Mouse (Mus musculus): ENCODE results near the gene Atf2. TPM values are rescaled to one million over a fixed set of nuclear protein-coding genes. Genes with fewer than 3 reads are reported as not detected.
A peak's percentile ranks its signal among the peaks of the same experiment; 100 is the strongest.

Atf2 gene
- polyA plus RNA-seq, 1 experiment from 2014 or later, result 22.8 TPM

DNA sequence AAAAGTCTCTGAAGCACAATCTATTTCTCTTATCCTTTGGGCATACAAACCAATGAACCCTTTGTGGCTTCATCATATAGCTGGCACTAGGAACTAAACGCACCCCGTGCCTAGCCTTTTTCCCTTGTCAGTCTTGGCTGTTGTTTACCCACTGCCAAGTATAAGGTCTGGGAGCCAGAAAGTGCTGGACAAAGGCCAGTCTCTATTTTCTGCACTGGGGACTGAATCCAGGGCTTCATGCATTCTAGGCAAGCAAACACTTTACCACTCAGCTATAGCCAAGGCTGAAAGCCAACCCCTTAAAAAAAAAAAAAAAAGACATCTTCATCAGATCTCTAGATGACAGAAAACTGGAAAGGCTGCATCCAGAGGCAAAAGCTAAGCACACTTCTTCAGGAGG, 102.1 kb downstream of the Atf2 start:
- H3K9me3 ChIP-seq (replicated peaks; ENCODE audit: control insufficient read depth, low read length), result no peaks in the 10 kb centered on the region
- ATAC-seq (ENCODE audit: low read depth), result no peak
- H3K4me3 ChIP-seq (ENCODE audit: low read depth, low read length), result no peak overlapping the region
- no peak overlapping the region for H3K9ac ChIP-seq (ENCODE audit: low read depth, low read length)
- H3K27ac ChIP-seq (ENCODE audit: low read length), result no peak overlapping the region
- WGBS (ENCODE audit: insufficient replicate concordance), result 73% methylated on average over 2 of the region's 2 CpGs
- peaks cover 3% of the 10 kb centered on the region for H3K27me3 ChIP-seq (ENCODE audit: control insufficient read depth, insufficient read depth, low read depth, low read length)
- no peaks in the 10 kb centered on the region for H3K36me3 ChIP-seq (ENCODE audit: control insufficient read depth, insufficient read depth)
- H3K4me2 ChIP-seq (ENCODE audit: low read depth, low read length), result no peak overlapping the region
- no peaks in the 10 kb centered on the region for H3K4me1 ChIP-seq (ENCODE audit: control insufficient read depth, low read depth, low read length)

DNA sequence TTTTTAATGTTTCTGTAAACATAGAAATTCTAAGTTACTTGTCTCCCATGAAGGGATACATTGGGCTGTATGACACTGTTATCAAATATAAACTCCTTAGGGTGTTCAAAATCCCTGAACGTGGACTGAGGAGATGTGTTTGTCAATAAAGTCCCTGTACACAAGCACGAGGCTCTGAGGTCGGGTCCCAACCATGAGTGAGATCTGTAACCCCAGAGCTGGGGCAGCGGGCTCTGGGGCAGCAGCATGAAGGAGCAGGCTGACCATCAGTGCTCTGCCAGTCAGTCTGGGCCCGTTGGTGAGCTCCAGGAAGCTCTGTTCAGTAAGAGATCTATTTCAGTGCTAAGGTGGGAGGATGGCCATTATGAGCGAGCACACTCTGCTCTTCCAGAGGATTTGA, 104.0 kb downstream of the Atf2 start:
- Histone ChIP-seq H3K36me3 (ENCODE audit: control insufficient read depth, insufficient read depth) (no peaks in the 10 kb centered on the region), H3K27ac (ENCODE audit: low read length) (no peak overlapping the region), H3K27me3 (ENCODE audit: control insufficient read depth, insufficient read depth, low read depth, low read length) (peaks cover 3% of the 10 kb centered on the region), H3K4me2 (ENCODE audit: low read depth, low read length) (no peak overlapping the region), H3K4me3 (ENCODE audit: low read depth, low read length) (no peak overlapping the region), H3K9me3 (replicated peaks; ENCODE audit: control insufficient read depth, low read length) (no peaks in the 10 kb centered on the region), H3K9ac (ENCODE audit: low read depth, low read length) (no peak overlapping the region), H3K4me1 (ENCODE audit: control insufficient read depth, low read depth, low read length) (no peaks in the 10 kb centered on the region)
- ATAC-seq (ENCODE audit: low read depth), result no peak
- WGBS (ENCODE audit: insufficient replicate concordance), result 37% methylated on average over 6 of the region's 6 CpGs

DNA sequence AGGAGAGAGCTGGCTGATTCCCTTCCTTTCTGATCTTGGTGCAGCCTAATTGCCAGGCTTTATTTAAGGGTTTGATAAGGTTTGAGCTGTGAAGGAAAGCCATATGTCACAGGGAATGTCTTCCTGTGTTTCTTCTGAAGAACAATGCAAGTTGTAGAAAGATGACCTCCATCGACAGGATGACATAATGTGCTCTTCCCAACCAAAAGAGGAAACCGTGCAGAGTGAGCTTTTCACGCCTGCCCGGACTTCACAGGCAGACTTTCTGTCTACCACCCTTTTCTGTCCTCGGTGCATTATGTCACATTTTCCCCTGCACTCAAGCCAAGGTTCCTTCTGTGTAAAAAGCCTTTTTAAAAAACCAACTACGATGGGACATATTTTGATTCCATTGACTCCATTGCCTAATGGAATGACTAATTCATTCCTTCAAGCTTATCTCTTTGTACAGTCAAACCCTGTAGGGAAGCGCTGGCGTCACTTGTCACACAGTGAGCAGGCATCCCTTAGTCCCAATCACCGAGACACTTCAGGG, 110.0 kb downstream of the Atf2 start:
- Histone ChIP-seq H3K4me1 (ENCODE audit: control insufficient read depth, low read depth, low read length) (no peaks in the 10 kb centered on the region), H3K9me3 (replicated peaks; ENCODE audit: control insufficient read depth, low read length) (no peaks in the 10 kb centered on the region), H3K36me3 (ENCODE audit: control insufficient read depth, insufficient read depth) (no peaks in the 10 kb centered on the region), H3K27me3 (ENCODE audit: control insufficient read depth, insufficient read depth, low read depth, low read length) (peaks cover 13% of the 10 kb centered on the region), H3K4me2 (ENCODE audit: low read depth, low read length) (no peak overlapping the region), H3K4me3 (ENCODE audit: low read depth, low read length) (no peak overlapping the region), H3K27ac (ENCODE audit: low read length) (no peak overlapping the region), H3K9ac (ENCODE audit: low read depth, low read length) (no peak overlapping the region)
- no peak for ATAC-seq (ENCODE audit: low read depth)
- WGBS (ENCODE audit: insufficient replicate concordance), result 14% methylated on average over 9 of the region's 9 CpGs

DNA sequence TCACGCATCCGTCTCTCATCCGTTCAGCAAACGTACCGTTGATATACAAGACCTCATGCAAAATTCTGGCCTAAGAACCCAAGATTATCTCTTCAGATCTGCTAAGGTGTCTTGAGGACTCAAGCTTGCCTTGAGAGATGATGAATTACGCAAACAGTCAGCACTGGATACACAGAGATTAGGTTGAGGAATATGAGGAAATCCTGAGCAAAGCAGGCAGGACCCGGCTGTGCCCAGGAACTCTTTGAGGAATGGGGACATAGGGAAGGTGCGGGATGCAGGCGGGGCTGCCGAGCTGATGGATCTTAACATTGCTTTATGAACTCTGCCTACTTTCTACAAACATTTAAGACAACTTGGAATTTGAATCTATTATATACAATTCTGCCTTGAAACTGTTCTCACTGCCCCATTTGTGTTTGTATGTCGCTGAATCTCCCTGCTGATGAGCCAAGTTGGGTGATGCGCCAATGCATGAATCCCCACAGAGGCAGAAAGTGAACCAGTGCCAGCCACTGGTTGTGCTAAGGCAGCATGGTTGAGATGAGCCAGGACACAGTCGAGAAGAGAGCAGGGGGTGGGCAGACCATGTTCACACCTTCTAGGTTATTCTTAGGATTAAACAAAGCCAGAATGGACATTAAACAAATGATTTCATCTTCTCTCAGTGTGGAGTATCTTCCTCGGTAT, 112.0 kb downstream of the Atf2 start:
- ATAC-seq (ENCODE audit: low read depth), result no peak
- no peaks in the 10 kb centered on the region for H3K9me3 ChIP-seq (replicated peaks; ENCODE audit: control insufficient read depth, low read length)
- no peaks in the 10 kb centered on the region for H3K36me3 ChIP-seq (ENCODE audit: control insufficient read depth, insufficient read depth)
- no peak overlapping the region for H3K4me2 ChIP-seq (ENCODE audit: low read depth, low read length)
- no peak overlapping the region for H3K9ac ChIP-seq (ENCODE audit: low read depth, low read length)
- H3K27me3 ChIP-seq (ENCODE audit: control insufficient read depth, insufficient read depth, low read depth, low read length), result peaks cover 28% of the 10 kb centered on the region
- H3K4me1 ChIP-seq (ENCODE audit: control insufficient read depth, low read depth, low read length), result peaks cover under 1% of the 10 kb centered on the region
- H3K27ac ChIP-seq (ENCODE audit: low read length), result no peak overlapping the region
- H3K4me3 ChIP-seq (ENCODE audit: low read depth, low read length), result no peak overlapping the region
- WGBS (ENCODE audit: insufficient replicate concordance), result 72% methylated on average over 14 of the region's 14 CpGs

DNA sequence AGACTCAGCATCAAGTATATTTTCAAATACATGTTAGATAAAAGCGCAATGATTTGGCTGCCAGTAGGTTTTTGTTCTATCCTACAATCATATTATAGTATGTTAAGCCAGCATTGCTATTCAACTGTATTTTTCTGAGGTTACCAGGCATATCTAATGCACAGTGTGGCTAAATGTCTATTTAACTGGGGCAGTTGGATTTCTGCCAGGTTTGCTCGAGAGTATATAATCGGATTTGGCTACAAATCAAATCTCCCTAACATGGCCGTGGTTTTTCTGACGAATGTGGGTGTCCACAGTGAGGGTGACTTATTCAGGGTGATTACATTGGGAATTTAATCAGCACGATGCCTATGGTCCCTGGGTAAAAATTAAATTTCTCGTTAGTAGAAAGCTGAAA, 112.6 kb downstream of the Atf2 start:
- Histone ChIP-seq H3K9me3 (replicated peaks; ENCODE audit: control insufficient read depth, low read length) (no peaks in the 10 kb centered on the region), H3K27ac (ENCODE audit: low read length) (no peak overlapping the region), H3K4me1 (ENCODE audit: control insufficient read depth, low read depth, low read length) (peaks cover 3% of the 10 kb centered on the region), H3K9ac (ENCODE audit: low read depth, low read length) (no peak overlapping the region), H3K4me2 (ENCODE audit: low read depth, low read length) (no peak overlapping the region), H3K36me3 (ENCODE audit: control insufficient read depth, insufficient read depth) (no peaks in the 10 kb centered on the region), H3K4me3 (ENCODE audit: low read depth, low read length) (no peak overlapping the region), H3K27me3 (ENCODE audit: control insufficient read depth, insufficient read depth, low read depth, low read length) (peaks cover 35% of the 10 kb centered on the region)
- WGBS (ENCODE audit: insufficient replicate concordance), result 59% methylated on average over 7 of the region's 7 CpGs
- ATAC-seq (ENCODE audit: low read depth), result no peak

DNA sequence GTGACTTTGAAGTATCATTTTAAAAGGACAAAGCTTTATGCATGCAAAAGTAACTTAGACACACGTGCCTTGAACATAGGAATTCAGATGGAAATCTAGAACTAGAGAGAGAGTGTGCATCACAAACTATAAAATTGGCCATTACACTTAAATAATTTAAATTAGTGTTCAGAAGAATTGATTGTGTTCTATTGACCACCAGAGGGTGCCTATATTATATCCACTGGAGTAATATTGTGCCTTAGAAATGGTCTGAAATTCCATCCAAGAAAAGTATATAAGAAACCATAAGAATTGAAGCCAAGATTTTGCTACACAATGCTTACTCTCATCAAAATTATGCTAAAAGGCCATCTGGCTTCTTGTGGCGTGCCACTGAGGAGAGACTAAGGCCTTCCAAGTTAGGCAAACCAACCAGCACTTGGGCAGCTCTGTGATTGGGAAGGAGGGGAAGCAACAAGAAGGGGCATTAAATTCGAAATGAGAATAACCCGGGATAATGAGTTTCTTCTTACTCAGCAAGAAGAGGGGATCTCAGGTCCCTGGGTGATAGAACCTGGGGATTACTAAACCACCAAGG, 113.3 kb downstream of the Atf2 start:
- peaks cover 3% of the 10 kb centered on the region for H3K4me1 ChIP-seq (ENCODE audit: control insufficient read depth, low read depth, low read length)
- H3K9me3 ChIP-seq (replicated peaks; ENCODE audit: control insufficient read depth, low read length), result no peaks in the 10 kb centered on the region
- 52% methylated on average over 4 of the region's 4 CpGs for WGBS (ENCODE audit: insufficient replicate concordance)
- no peak overlapping the region for H3K4me3 ChIP-seq (ENCODE audit: low read depth, low read length)
- ATAC-seq (ENCODE audit: low read depth), result no peak
- H3K4me2 ChIP-seq (ENCODE audit: low read depth, low read length), result no peak overlapping the region
- no peaks in the 10 kb centered on the region for H3K36me3 ChIP-seq (ENCODE audit: control insufficient read depth, insufficient read depth)
- H3K9ac ChIP-seq (ENCODE audit: low read depth, low read length), result no peak overlapping the region
- no peak overlapping the region for H3K27ac ChIP-seq (ENCODE audit: low read length)
- H3K27me3 ChIP-seq (ENCODE audit: control insufficient read depth, insufficient read depth, low read depth, low read length), result peaks cover 41% of the 10 kb centered on the region

DNA sequence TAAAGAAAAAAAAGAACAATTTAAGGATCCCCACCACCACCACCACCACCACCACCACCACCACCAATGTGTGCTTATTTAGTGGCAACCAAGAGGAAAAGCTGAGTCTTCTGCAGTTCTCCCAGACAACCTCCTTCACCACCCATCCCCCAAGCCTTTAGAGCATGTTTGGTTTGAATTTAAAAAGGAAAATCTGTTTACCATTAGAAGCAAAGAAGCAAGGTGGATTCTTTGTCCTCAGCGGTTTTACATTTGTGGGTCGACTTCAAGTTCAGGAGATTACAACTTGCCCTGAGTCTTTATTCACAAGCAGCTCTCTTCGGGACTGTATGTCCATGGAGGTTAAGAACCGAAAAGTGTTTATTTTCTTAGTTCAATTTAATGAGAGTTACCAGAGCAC, 115.5 kb downstream of the Atf2 start:
- H3K27me3 ChIP-seq (ENCODE audit: control insufficient read depth, insufficient read depth, low read depth, low read length), result peaks cover 52% of the 10 kb centered on the region

DNA sequence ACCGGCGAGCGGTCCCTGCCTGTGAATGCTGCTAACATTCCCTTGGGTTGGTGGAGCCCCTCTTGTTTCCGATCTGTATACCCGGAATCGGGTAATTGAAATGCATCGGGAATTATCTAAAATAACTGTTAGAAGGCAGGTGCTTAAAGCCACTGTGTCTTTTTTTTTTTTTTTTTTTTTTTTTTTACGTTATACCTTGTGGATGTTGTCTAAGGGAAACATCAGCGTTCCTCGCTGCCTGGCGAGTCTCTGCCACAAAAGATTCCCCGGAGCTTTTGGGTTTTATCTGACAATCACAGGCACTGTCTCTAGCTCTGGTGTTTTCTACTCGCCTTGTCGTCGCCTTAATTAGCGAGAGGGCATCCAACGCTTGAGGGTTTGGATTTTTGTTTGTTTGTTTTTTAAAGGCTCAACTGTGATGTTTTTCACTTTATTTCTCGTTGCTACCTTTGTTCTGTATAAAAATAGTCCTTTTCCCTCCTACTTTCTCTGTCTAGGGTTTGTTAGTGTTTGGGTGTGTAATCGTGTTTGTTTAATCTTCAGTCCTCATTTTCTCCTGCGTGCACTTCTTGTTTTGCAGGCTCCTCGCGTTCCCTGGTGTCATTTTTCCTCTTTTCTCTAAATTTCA, 116.6 kb downstream of the Atf2 start:
- no peak overlapping the region for H3K27ac ChIP-seq (ENCODE audit: low read length)
- no peaks in the 10 kb centered on the region for H3K36me3 ChIP-seq (ENCODE audit: control insufficient read depth, insufficient read depth)
- H3K4me1 ChIP-seq (ENCODE audit: control insufficient read depth, low read depth, low read length), result peaks cover 3% of the 10 kb centered on the region
- H3K27me3 ChIP-seq (ENCODE audit: control insufficient read depth, insufficient read depth, low read depth, low read length), result peaks cover 52% of the 10 kb centered on the region
- WGBS (ENCODE audit: insufficient replicate concordance), result under 1% methylated on average over 22 of the region's 22 CpGs
- H3K4me2 ChIP-seq (ENCODE audit: low read depth, low read length), result peak overlapping the region; percentile 87
- no peaks in the 10 kb centered on the region for H3K9me3 ChIP-seq (replicated peaks; ENCODE audit: control insufficient read depth, low read length)
- no peak for ATAC-seq (ENCODE audit: low read depth)
- H3K4me3 ChIP-seq (ENCODE audit: low read depth, low read length), result peak overlapping the region; percentile 70
- H3K9ac ChIP-seq (ENCODE audit: low read depth, low read length), result no peak overlapping the region

More for the DNA sequence above, 115.5 kb downstream of the Atf2 start:
- Histone ChIP-seq H3K27ac (ENCODE audit: low read length) (no peak overlapping the region), H3K9ac (ENCODE audit: low read depth, low read length) (no peak overlapping the region), H3K4me2 (ENCODE audit: low read depth, low read length) (no peak overlapping the region), H3K4me1 (ENCODE audit: control insufficient read depth, low read depth, low read length) (peaks cover 3% of the 10 kb centered on the region), H3K36me3 (ENCODE audit: control insufficient read depth, insufficient read depth) (no peaks in the 10 kb centered on the region), H3K9me3 (replicated peaks; ENCODE audit: control insufficient read depth, low read length) (no peaks in the 10 kb centered on the region), H3K4me3 (ENCODE audit: low read depth, low read length) (no peak overlapping the region)
- 30% methylated on average over 4 of the region's 4 CpGs for WGBS (ENCODE audit: insufficient replicate concordance)
- no peak for ATAC-seq (ENCODE audit: low read depth)
